9 mouse cellular contexts compared by ENCODE assay signal in the genomic region with DNA sequence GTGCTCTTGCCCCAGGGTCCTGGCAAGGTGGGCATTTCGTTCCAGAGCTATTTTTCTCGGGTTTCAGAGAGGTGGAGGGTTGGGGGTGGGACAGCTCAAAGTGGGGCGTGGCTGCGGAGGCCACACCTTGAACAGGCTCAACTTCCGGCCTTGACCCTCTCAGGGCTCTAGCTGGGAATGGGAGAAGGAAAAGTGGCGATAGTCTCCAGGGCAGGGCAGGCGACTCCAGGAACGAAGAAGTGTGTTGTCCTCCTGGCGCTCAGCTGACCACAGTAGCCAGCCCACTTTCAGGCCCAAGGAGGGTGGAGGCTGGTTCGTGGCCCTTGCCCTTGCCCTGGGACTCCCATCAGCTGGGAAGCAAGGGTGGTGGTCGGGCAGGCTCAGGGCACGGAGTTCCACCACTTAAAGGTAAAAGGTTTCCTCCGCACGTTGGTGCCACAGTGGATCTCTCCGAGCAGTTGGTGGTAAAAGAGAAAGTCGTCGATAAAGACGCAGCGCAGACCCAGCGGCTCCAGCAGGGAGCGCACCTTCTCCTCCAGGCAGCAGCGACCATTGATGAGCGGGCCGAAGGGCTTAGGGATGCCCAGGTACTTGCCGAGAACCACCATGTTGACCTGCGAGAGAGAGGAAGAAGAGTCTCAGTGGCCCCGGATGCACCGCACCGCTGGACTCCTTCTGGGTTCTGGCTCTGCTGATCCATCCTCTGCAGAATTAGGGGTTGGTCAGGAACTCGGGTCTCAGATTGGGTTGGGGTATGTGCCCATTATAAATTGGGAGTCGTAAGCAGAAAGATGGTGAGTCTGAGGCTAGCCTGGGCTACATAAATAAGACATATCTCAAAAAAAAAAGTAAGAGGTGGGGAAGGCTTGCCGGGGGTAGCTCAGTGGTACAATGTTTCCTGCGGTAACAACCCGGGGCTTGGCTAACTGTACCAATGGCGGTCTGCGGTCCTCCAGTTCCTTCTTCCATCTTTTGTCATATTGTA. TPM values are rescaled to one million over a fixed set of nuclear protein-coding genes. Genes with fewer than 3 reads are reported as not detected.
DNase-seq lines count a peak whose midpoint lies in the region; ATAC-seq and TF ChIP-seq lines count a peak whose summit lies in the region.
"Had no signal": no experiment of that assay in that cellular context is flagged by ENCODE, and none has a peak within 500 bp of the region (broad histone marks: within the 10 kb centered on the region; RNA-seq: fewer than 3 reads in every experiment).

No protein-coding gene starts in this region.

- H3K27ac ChIP-seq in bone marrow, adult 2 months (ENCODE audit: control insufficient read depth, insufficient read depth, low read depth, low read length, poor library complexity) = peak overlapping the region; percentile 11; the same call in 1 of the 2 replicates
- H3K27ac ChIP-seq in intestine, postnatal 0 days (ENCODE audit: low read depth, low read length) = peak overlapping the region; percentile 79
- H3K27ac ChIP-seq in neural tube, embryonic 13.5 days (replicated peaks) = no peak overlapping the region

- peaks cover 3% of the 10 kb centered on the region for H3K4me1 ChIP-seq in bone marrow, adult 2 months (ENCODE audit: control insufficient read depth, insufficient read depth, low read length)
- peaks cover 12% of the 10 kb centered on the region for H3K4me1 ChIP-seq in intestine, postnatal 0 days (replicated peaks; ENCODE audit: control insufficient read depth, insufficient read depth, low read length)
- H3K4me1 ChIP-seq in neural tube, embryonic 13.5 days (replicated peaks) = peaks cover 22% of the 10 kb centered on the region

- H3K9ac ChIP-seq in intestine, postnatal 0 days (ENCODE audit: low read depth, low read length) = peak overlapping the region; percentile 45
- H3K9ac ChIP-seq in neural tube, embryonic 13.5 days = no peak overlapping the region

- H3K4me2 ChIP-seq in intestine, postnatal 0 days (replicated peaks; ENCODE audit: low read depth) = peak overlapping the region; percentile 78
- peak overlapping the region; percentile 50 for H3K4me2 ChIP-seq in neural tube, embryonic 13.5 days

- peaks cover 1% of the 10 kb centered on the region; the same call in 1 of the 2 replicates for H3K27me3 ChIP-seq in intestine, postnatal 0 days (replicated peaks; ENCODE audit: control insufficient read depth, insufficient read depth, low read length)
- peaks cover 24% of the 10 kb centered on the region for H3K27me3 ChIP-seq in neural tube, embryonic 13.5 days

- no peaks in the 10 kb centered on the region for H3K36me3 ChIP-seq in intestine, postnatal 0 days (ENCODE audit: control insufficient read depth, insufficient read depth)
- H3K36me3 ChIP-seq in neural tube, embryonic 13.5 days = no peaks in the 10 kb centered on the region

- no peaks in the 10 kb centered on the region for H3K9me3 ChIP-seq in intestine, postnatal 0 days (ENCODE audit: control insufficient read depth)
- no peaks in the 10 kb centered on the region for H3K9me3 ChIP-seq in neural tube, embryonic 13.5 days

- WGBS in bone marrow, adult 2 months = 20% methylated on average over 36 of the region's 36 CpGs
- 26% methylated on average over 36 of the region's 36 CpGs for WGBS in intestine, postnatal 0 days
- 22% methylated on average over 36 of the region's 36 CpGs for WGBS in neural tube, embryonic 13.5 days

- peak overlapping the region; percentile 84 for H3K4me3 ChIP-seq in bone marrow, adult 2 months (replicated peaks; ENCODE audit: control insufficient read depth, low read depth, low read length)
- peak overlapping the region; percentile 46 for H3K4me3 ChIP-seq in intestine, postnatal 0 days (ENCODE audit: low read depth, low read length)
- H3K4me3 ChIP-seq in neural tube, embryonic 13.5 days = peak overlapping the region; percentile 17

- peak; percentile 53; the same call in 1 of the 2 replicates for TF ChIP-seq CTCF in bone marrow, adult 2 months (IDR thresholded peaks at IDR 0.05; ENCODE audit: control insufficient read depth, insufficient read depth, low read length)
- TF ChIP-seq CTCF in intestine, postnatal 0 days (IDR thresholded peaks at IDR 0.05; ENCODE audit: low read depth) = peak; percentile 77

- no peak for TF ChIP-seq POLR2A in bone marrow, adult 2 months (IDR thresholded peaks at IDR 0.05; ENCODE audit: borderline replicate concordance, control insufficient read depth, low read depth, low read length)

- 0 out of 2 replicates have a peak, but pooled peaks have one; percentile 50 for ATAC-seq in intestine, postnatal 0 days
- no peak for ATAC-seq in neural tube, embryonic 13.5 days (ENCODE audit: low read depth)

- DNase-seq in adrenal gland, adult (ENCODE audit: inconsistent age in 2 of 2, low spot score in 1 of 2) = peak; percentile 40 to 68
- DNase-seq in adrenal gland, postnatal 4 days (ENCODE audit: low spot score in 2 of 2) = no peak
- peak; percentile 33 for DNase-seq in gastrocnemius, postnatal 10 days
- DNase-seq in lung, adult 18-20 months = peak; percentile 48 to 65
- peak; percentile 56 for DNase-seq in urinary bladder, postnatal 14 days (ENCODE audit: low spot score)

RNA-seq across cellular contexts. Expression of gene Padi3, which starts 4.1 kb away (rescaled TPM):
- not detected for total RNA-seq in adrenal gland, postnatal 4 days (2021)
- polyA plus RNA-seq in bone marrow, adult 2 months (2011; ENCODE audit: insufficient read depth, insufficient read length, low replicate concordance, missing spikeins) = 1.1 TPM in 1 of 2 replicates, not detected in the other
- under 1 TPM; 0.65 to 0.75 TPM for total RNA-seq in gastrocnemius, postnatal 10 days (2021)
- 0.83 and 0.85 TPM in 2 replicates for polyA plus RNA-seq in intestine, postnatal 0 days (2015; fragmentation: Nextera tagmentation; extraction: Ambion mirVana)
- not detected in 2 replicates for polyA plus RNA-seq in neural tube, embryonic 13.5 days (2015; fragmentation: Nextera tagmentation; extraction: Ambion mirVana)

RNA-seq across cellular contexts. Expression of gene Padi1, which starts 31.0 kb away (rescaled TPM):
- total RNA-seq in adrenal gland, postnatal 4 days (2021) = not detected
- polyA plus RNA-seq in bone marrow, adult 2 months (2011; ENCODE audit: insufficient read depth, insufficient read length, low replicate concordance, missing spikeins) = not detected in 2 replicates
- under 1 TPM in 1 of 2 experiments, not detected in 1; 0.09 TPM for total RNA-seq in gastrocnemius, postnatal 10 days (2021)
- 0.37 and 0.47 TPM in 2 replicates for polyA plus RNA-seq in intestine, postnatal 0 days (2015; fragmentation: Nextera tagmentation; extraction: Ambion mirVana)
- 0.10 and 0.11 TPM in 2 replicates for polyA plus RNA-seq in neural tube, embryonic 13.5 days (2015; fragmentation: Nextera tagmentation; extraction: Ambion mirVana)
- total RNA-seq: left cerebral cortex, postnatal 14 days had no signal

RNA-seq across cellular contexts. Expression of gene Padi4, which starts 40.5 kb away (rescaled TPM):
- total RNA-seq in adrenal gland, postnatal 4 days (2021) = 1 to 10 TPM; 1.4 to 2.7 TPM
- polyA plus RNA-seq in bone marrow, adult 2 months (2011; ENCODE audit: insufficient read depth, insufficient read length, low replicate concordance, missing spikeins) = 15.2 and 60.1 TPM in 2 replicates
- under 1 TPM; 0.35 to 0.90 TPM for total RNA-seq in gastrocnemius, postnatal 10 days (2021)
- 5.4 and 5.5 TPM in 2 replicates for polyA plus RNA-seq in intestine, postnatal 0 days (2015; fragmentation: Nextera tagmentation; extraction: Ambion mirVana)
- 0.08 and 0.12 TPM in 2 replicates for polyA plus RNA-seq in neural tube, embryonic 13.5 days (2015; fragmentation: Nextera tagmentation; extraction: Ambion mirVana)
- total RNA-seq: left cerebral cortex, postnatal 14 days had no signal

Comparison
In these comparisons a context has a peak if more than half of its experiments do, and no peak if none do; other contexts are left out.
1. DNase-seq: peak in adrenal gland, adult (2 of 2), gastrocnemius, postnatal 10 days (single experiment), lung, adult 18-20 months (2 of 2) and urinary bladder, postnatal 14 days (single experiment); none in adrenal gland, postnatal 4 days (0 of 2).
2. H3K4me3 ChIP-seq: peak in every context shown above with its lines; median percentile 84 in bone marrow, adult 2 months; 46 in intestine, postnatal 0 days; 17 in neural tube, embryonic 13.5 days.